In the genomic region with DNA sequence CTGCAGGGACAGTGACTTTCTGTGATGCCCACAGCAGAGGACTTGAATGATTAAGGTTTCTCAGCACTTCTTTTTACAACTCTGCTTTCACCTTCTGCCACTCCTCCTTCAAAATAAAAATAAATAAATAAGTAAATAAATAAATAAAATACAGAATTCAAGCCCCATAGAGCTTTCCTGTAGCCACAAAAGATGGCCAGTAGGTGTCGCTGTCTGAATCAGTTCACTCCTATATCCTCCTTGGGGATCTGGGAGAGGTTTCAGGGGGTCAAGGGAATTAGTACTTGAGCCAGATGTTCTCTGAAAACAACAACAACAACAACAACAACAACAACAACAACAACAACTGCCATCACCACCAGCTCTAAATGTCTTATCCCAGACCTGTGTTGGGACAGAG, we compare ENCODE assay signal across 11 mouse cellular contexts.
A peak's percentile ranks its signal among the peaks of the same experiment; 100 is the strongest.
DNase-seq lines count a peak whose midpoint lies in the region; ATAC-seq and TF ChIP-seq lines count a peak whose summit lies in the region.
"Had no signal": no experiment of that assay in that cellular context is flagged by ENCODE, and none has a peak within 500 bp of the region (broad histone marks: within the 10 kb centered on the region; RNA-seq: fewer than 3 reads in every experiment).

No protein-coding gene starts in this region.

- 26% methylated on average over 1 of the region's 1 CpGs for WGBS in kidney, adult 2 months
- WGBS in kidney, embryonic 14.5 days: 8% methylated on average over 1 of the region's 1 CpGs
- 19% methylated on average over 1 of the region's 1 CpGs for WGBS in midbrain, embryonic 14.5 days
- 10% methylated on average over 1 of the region's 1 CpGs for WGBS in midbrain, embryonic 15.5 days

- no peaks in the 10 kb centered on the region for H3K9me3 ChIP-seq in kidney, embryonic 14.5 days (ENCODE audit: control insufficient read depth, low read length)
- H3K9me3 ChIP-seq in midbrain, embryonic 14.5 days (ENCODE audit: control insufficient read depth, low read length): no peaks in the 10 kb centered on the region
- no peaks in the 10 kb centered on the region for H3K9me3 ChIP-seq in midbrain, embryonic 15.5 days
- H3K9me3 ChIP-seq: heart, embryonic 15.5 days; limb, embryonic 12.5 days; stomach, embryonic 15.5 days had no signal

- ATAC-seq in kidney, embryonic 14.5 days (ENCODE audit: low FRiP score, low TSS enrichment): no peak
- ATAC-seq in midbrain, embryonic 14.5 days (ENCODE audit: low FRiP score, low TSS enrichment): no peak
- no peak for ATAC-seq in midbrain, embryonic 15.5 days (replicated peaks)

- no peak for TF ChIP-seq POLR2A in kidney, adult 2 months (IDR thresholded peaks at IDR 0.05; ENCODE audit: low read depth, low read length)

- no peak overlapping the region for H3K4me3 ChIP-seq in kidney, adult 2 months (ENCODE audit: insufficient read depth, low read depth, low read length)
- H3K4me3 ChIP-seq in kidney, embryonic 14.5 days (ENCODE audit: low read length): no peak overlapping the region
- H3K4me3 ChIP-seq in midbrain, embryonic 14.5 days (replicated peaks; ENCODE audit: low read depth, low read length): no peak overlapping the region
- H3K4me3 ChIP-seq in midbrain, embryonic 15.5 days: no peak overlapping the region
- H3K4me3 ChIP-seq: heart, embryonic 15.5 days; limb, embryonic 12.5 days; stomach, embryonic 15.5 days had no signal

- intact Hi-C loops in left cerebral cortex, postnatal 36 days (cut with DNase I): no loop called here

- peak; percentile 18; the same call in 1 of the 2 replicates for TF ChIP-seq CTCF in kidney, adult 2 months (conservative IDR thresholded peaks at IDR 0.05; ENCODE audit: insufficient read depth, insufficient read length, low read depth, low read length)

- no peaks in the 10 kb centered on the region for H3K36me3 ChIP-seq in kidney, adult 2 months (ENCODE audit: control insufficient read depth, insufficient read depth, low read length)
- no peaks in the 10 kb centered on the region for H3K36me3 ChIP-seq in kidney, embryonic 14.5 days (ENCODE audit: control insufficient read depth, insufficient read depth, low read length)
- no peaks in the 10 kb centered on the region for H3K36me3 ChIP-seq in midbrain, embryonic 14.5 days (ENCODE audit: control insufficient read depth, insufficient read depth, low read length)
- no peaks in the 10 kb centered on the region for H3K36me3 ChIP-seq in midbrain, embryonic 15.5 days (replicated peaks)
- H3K36me3 ChIP-seq: heart, embryonic 15.5 days; limb, embryonic 12.5 days; stomach, embryonic 15.5 days had no signal

- no peaks in the 10 kb centered on the region for H3K27me3 ChIP-seq in kidney, adult 2 months (replicated peaks; ENCODE audit: control insufficient read depth, insufficient read depth, low read length)
- no peaks in the 10 kb centered on the region for H3K27me3 ChIP-seq in kidney, embryonic 14.5 days (ENCODE audit: control insufficient read depth, insufficient read depth, low read length)
- no peaks in the 10 kb centered on the region; the same call in 1 of the 2 replicates for H3K27me3 ChIP-seq in midbrain, embryonic 14.5 days (ENCODE audit: control insufficient read depth, insufficient read depth, low read length)
- H3K27me3 ChIP-seq in midbrain, embryonic 15.5 days (replicated peaks): no peaks in the 10 kb centered on the region
- H3K27me3 ChIP-seq: heart, embryonic 15.5 days; limb, embryonic 12.5 days; stomach, embryonic 15.5 days had no signal

- no peak overlapping the region for H3K27ac ChIP-seq in kidney, adult 2 months (ENCODE audit: insufficient read depth, low read depth, low read length)
- no peak overlapping the region for H3K27ac ChIP-seq in kidney, embryonic 14.5 days (ENCODE audit: low read depth, low read length)
- H3K27ac ChIP-seq in midbrain, embryonic 14.5 days (replicated peaks; ENCODE audit: low read depth, low read length): no peak overlapping the region
- H3K27ac ChIP-seq in midbrain, embryonic 15.5 days: no peak overlapping the region
- H3K27ac ChIP-seq: heart, embryonic 15.5 days; limb, embryonic 12.5 days; stomach, embryonic 15.5 days had no signal

- DNase-seq in cerebellum, postnatal 10 days: peak; percentile 33 to 48
- no peak for DNase-seq in cerebellum, postnatal 36 days
- peak; percentile 6 for DNase-seq in kidney, adult 2 months
- peak; percentile 44 for DNase-seq in midbrain, embryonic 14.5 days
- peak; percentile 33 for DNase-seq in mesoderm, embryonic 11.5 days (ENCODE audit: low read depth, low spot score)
- DNase-seq in left cerebral cortex, postnatal 36 days (ENCODE audit: low spot score in 2 of 2): no peak

- H3K4me2 ChIP-seq in kidney, embryonic 14.5 days (replicated peaks; ENCODE audit: low read depth, low read length): no peak overlapping the region
- no peak overlapping the region for H3K4me2 ChIP-seq in midbrain, embryonic 14.5 days (ENCODE audit: low read length)
- H3K4me2 ChIP-seq in midbrain, embryonic 15.5 days: no peak overlapping the region
- H3K4me2 ChIP-seq: heart, embryonic 15.5 days; limb, embryonic 12.5 days; stomach, embryonic 15.5 days had no signal

- H3K9ac ChIP-seq in kidney, embryonic 14.5 days (ENCODE audit: low read depth, low read length): no peak overlapping the region
- H3K9ac ChIP-seq in midbrain, embryonic 14.5 days (replicated peaks; ENCODE audit: low read length): no peak overlapping the region
- no peak overlapping the region for H3K9ac ChIP-seq in midbrain, embryonic 15.5 days
- H3K9ac ChIP-seq: heart, embryonic 15.5 days; limb, embryonic 12.5 days; stomach, embryonic 15.5 days had no signal

- H3K4me1 ChIP-seq in kidney, adult 2 months (ENCODE audit: control insufficient read depth, insufficient read depth, low read length): no peaks in the 10 kb centered on the region
- no peaks in the 10 kb centered on the region for H3K4me1 ChIP-seq in kidney, embryonic 14.5 days (ENCODE audit: control insufficient read depth, insufficient read depth, low read length)
- H3K4me1 ChIP-seq in midbrain, embryonic 14.5 days (ENCODE audit: control insufficient read depth, insufficient read depth, low read length): 0 out of 2 replicates have a peak, but pooled peaks cover 5% of the 10 kb centered on the region
- H3K4me1 ChIP-seq in midbrain, embryonic 15.5 days: peaks cover 11% of the 10 kb centered on the region
- H3K4me1 ChIP-seq: limb, embryonic 12.5 days; stomach, embryonic 15.5 days had no signal

Comparison
In these comparisons a context has a peak if more than half of its experiments do, and no peak if none do; other contexts are left out.
1. DNase-seq: peak in cerebellum, postnatal 10 days (2 of 2), kidney, adult 2 months (single experiment), midbrain, embryonic 14.5 days (single experiment) and mesoderm, embryonic 11.5 days (single experiment); none in cerebellum, postnatal 36 days (0 of 2) and left cerebral cortex, postnatal 36 days (0 of 2).